Mouse (Mus musculus) olfactory bulb, adult 2 months (tissue): ENCODE results near the gene Zcchc14. TPM values are rescaled to one million over a fixed set of nuclear protein-coding genes. Genes with fewer than 3 reads are reported as not detected.

Source experiments
- H3K27ac ChIP-seq: fragments of 200-500 bp; 2 replicates; pipeline ENCODE4 v1.5.1; 2012; ENCODE audit warnings: low read depth, low read length; ENCODE audit not compliant: insufficient read depth
- H3K4me1 ChIP-seq: fragments of 200-500 bp; 2 replicates; pipeline ENCODE4 v1.6.1; 2012; ENCODE audit warnings: low read length; ENCODE audit not compliant: control insufficient read depth, insufficient read depth
- H3K4me3 ChIP-seq: fragments of 200-500 bp; 2 replicates; pipeline ENCODE4 v1.5.1; 2012; ENCODE audit warnings: mild to moderate bottlenecking, low read depth, low read length, moderate library complexity; ENCODE audit not compliant: insufficient read depth
- CTCF ChIP-seq: fragments of 200-500 bp; IDR thresholded peaks from 2 replicates; pipeline ENCODE4 v1.5.1; 2012; ENCODE audit warnings: low read depth, mild to moderate bottlenecking, low read length, moderate library complexity; ENCODE audit not compliant: insufficient read depth
- POLR2A ChIP-seq: fragments of 200-500 bp; IDR thresholded peaks from 2 replicates; pipeline ENCODE4 v1.6.1; 2012; ENCODE audit warnings: mild to moderate bottlenecking, low read depth, low read length, moderate library complexity; ENCODE audit not compliant: insufficient read depth
- WGBS: fragments of 180-500 bp; shearing (Covaris S2); methylation state at CpG from one replicate; pipeline ENCODE4 v1.1.7; 2018; 5-methylcytosine and 5-hydroxymethylcytosine counted together
- polyA plus RNA-seq: library from polyadenylated mRNA; stranded (reverse); fragments of >200 nt; gene quantifications from 2 replicates; pipeline ENCODE4 v1.2.4, GENCODE M21; 2012; ENCODE audit warnings: low replicate concordance; ENCODE audit not compliant: missing spikeins, insufficient read depth, insufficient read length

The Zcchc14 gene
- polyA plus RNA-seq, 1 experiment: not detected

DNA sequence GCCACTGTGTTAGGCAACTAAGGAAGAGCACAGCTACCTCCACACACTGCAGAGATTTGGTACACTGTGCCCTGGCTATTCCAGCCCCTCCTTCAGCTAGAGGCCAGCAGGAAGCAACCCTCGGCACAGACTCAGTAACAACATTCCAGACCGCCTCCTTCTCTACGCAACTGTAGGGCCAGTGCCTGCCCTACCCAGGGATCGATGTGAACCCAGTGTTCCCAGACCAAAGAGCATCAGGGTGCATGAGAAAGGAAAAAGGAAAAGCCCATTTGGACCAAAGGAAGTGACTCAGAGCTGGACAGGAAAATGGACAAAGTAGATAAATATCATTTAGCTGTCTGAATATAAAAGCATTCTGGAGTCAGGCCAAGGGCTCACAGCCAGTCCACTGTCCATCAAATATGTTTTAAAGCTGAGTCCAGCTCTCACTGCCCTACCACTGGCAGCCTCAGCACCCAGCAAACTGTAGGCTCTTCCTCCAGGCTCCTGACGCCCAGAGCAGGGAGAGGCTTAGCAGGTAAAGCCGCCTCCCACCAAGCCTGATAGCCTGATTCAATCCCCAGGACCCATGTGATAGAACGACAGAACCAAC, 33.2 kb downstream of the Zcchc14 start:
- Histone ChIP-seq H3K4me1 (peaks cover 67% of the 10 kb centered on the region), H3K27ac (peak overlapping the region; percentile 52), H3K4me3 (no peak overlapping the region)
- 27% methylated on average over 7 of the region's 7 CpGs for WGBS
- TF ChIP-seq POLR2A: no peak
- no peak for TF ChIP-seq CTCF

DNA sequence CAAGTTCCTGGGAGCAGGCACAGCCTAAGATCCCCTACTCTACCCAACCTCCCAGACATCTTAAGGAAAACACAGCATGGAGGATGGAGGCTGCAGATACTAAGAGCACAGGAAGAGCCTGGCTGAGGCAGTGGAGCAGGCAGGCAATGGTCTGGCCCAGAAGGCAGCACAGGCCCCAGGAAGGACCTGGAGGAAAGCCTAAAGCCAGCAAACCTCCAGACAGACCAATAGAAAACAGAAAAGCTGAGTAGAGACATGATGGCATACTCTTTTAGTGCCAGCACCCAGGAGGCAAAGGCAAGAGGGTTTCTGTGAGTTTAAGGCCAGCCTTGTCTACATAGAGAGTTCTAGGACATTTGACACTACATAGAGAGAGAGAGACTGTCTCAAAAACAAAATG, 39.3 kb downstream of the Zcchc14 start:
- Histone ChIP-seq H3K4me1 (peaks cover 49% of the 10 kb centered on the region), H3K4me3 (no peak overlapping the region), H3K27ac (no peak overlapping the region)
- TF ChIP-seq POLR2A (no peak), CTCF (no peak)

DNA sequence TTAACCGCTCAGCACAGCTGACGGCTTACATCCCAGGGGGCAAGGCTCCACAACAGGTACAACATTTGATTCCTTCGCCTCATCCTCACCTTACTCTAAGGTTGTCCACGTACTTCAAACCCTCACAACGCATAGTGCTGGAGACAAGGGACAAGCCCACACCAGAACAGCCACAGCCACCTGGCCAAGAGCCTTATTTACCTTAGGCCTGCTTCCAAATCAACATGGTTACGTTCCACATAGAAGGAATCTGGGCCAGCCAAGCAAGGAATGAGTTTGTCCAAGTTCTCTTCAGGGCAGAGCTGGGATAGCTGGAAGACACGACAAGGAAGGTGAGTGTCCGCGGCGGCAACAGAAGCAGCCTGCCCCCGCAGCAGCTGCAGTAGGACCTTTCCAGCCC, 42.8 kb downstream of the Zcchc14 start:
- peaks cover 26% of the 10 kb centered on the region for H3K4me1 ChIP-seq
- 79% methylated on average over 11 of the region's 11 CpGs for WGBS
- no peak overlapping the region for H3K4me3 ChIP-seq
- no peak overlapping the region for H3K27ac ChIP-seq
- TF ChIP-seq CTCF (no peak), POLR2A (no peak)

DNA sequence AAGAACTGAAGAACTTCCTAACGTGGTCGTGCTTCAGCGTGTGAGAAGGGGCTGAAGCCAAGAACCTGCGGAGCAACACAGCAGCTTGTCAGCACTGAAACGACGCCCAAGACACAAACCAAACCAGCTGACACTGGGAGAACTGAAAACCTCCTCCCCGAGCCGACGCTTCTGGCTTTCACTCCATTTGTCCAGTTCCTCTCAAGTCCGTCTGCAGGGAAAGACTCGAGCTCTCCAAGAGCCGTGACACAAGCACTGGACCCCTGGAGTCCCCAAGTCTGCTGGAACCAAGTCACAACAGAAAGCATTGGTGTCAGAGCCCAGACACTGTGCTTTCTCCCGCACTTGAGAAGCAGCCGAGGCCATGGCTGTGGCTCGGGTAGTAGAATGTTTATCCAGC, 43.5 kb downstream of the Zcchc14 start:
- H3K4me3 ChIP-seq: no peak overlapping the region
- peaks cover 32% of the 10 kb centered on the region for H3K4me1 ChIP-seq
- WGBS: 68% methylated on average over 15 of the region's 15 CpGs
- H3K27ac ChIP-seq: 0 out of 2 replicates have a peak overlapping the region, but pooled peaks have one; percentile 4
- no peak for TF ChIP-seq POLR2A
- TF ChIP-seq CTCF: no peak

DNA sequence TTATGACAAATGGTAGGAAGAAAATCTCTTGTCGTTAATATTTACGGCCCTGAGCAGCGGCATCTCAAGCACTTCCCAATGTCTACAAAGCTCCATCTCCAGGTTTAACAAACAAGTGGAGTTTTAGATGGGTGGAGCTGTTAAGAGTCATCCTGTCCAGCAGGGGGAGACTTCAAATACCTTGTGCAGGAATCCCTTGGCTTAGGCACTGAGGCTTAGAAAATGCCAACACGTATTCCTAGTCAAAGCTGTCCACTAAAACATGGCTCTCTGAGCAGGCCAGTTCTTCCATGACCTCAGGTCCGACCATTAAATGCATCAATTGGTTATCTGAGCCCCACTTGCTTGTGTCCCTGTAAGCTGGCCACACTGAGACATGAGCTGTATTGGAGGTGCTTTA, 45.0 kb downstream of the Zcchc14 start:
- H3K27ac ChIP-seq: no peak overlapping the region
- H3K4me3 ChIP-seq: no peak overlapping the region
- TF ChIP-seq POLR2A (no peak), CTCF (no peak)
- H3K4me1 ChIP-seq: peaks cover 26% of the 10 kb centered on the region
- WGBS: 80% methylated on average over 5 of the region's 5 CpGs

DNA sequence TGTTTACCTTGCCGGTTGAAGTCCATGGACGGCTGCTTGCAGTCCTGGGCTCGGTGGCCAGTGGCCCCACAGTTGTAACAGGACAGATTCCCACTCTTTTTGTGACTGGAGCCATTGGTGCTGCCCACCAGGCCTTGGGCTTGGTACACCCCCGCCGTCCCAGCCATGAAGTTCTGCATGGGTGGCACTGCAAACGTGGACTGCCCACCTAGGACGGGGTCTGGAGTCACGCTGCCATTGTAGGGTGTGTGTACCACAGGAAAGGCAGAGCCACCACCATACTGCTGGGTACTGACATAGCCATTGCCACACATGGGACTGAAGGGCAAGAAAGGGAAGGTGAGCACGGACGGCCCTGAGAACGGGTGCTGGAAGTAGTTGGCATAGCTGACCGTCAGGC, 48.9 kb downstream of the Zcchc14 start:
- H3K4me1 ChIP-seq: peaks cover 14% of the 10 kb centered on the region
- no peak overlapping the region for H3K4me3 ChIP-seq
- H3K27ac ChIP-seq: no peak overlapping the region
- no peak for TF ChIP-seq CTCF
- 91% methylated on average over 12 of the region's 12 CpGs for WGBS

DNA sequence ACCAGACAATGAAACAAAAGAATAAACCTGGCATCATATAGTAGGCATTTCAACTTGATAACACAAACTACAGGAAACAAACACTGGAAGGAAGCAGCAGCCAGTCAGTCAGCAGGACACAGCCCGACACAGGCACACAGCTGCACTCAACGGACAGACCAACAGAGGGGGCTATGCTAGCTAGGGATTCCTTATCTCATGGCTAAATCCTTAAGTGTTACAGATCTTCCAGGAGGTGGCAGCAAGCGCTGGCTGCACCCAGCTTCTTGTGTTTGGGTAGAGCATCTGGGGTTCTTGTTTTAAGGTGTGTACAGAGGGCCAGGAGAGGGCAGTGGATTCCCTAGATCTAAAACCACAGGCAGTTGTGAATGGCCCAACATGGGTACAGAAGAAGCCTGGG, 49.8 kb downstream of the Zcchc14 start:
- TF ChIP-seq POLR2A: no peak
- TF ChIP-seq CTCF: peak; percentile 52; the same call in 1 of the 2 replicates
- Histone ChIP-seq H3K4me1 (peaks cover 14% of the 10 kb centered on the region), H3K4me3 (no peak overlapping the region), H3K27ac (no peak overlapping the region)
- WGBS: 5% methylated on average over 3 of the region's 3 CpGs

DNA sequence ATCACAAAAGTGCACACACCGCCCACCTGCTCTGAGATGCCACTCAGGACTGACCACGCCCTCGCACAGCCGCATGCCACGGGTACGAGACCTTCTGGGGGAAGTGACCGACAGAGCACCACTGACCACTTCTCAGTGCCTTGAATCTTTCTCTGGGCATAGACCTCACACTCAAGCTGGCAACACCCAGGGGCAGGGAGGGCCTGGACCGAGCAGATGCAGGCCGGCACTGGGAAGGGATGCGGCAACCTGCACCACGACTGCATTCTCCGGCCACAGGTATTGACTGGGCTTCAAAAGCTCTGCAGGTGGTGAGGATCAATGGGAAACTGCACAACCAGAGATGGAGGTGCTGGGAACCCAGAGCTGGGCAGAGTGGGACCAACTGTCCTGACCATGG, 50.3 kb downstream of the Zcchc14 start:
- no peak overlapping the region for H3K27ac ChIP-seq
- H3K4me3 ChIP-seq: no peak overlapping the region
- WGBS: 85% methylated on average over 12 of the region's 12 CpGs
- TF ChIP-seq CTCF (no peak), POLR2A (no peak)
- peaks cover 14% of the 10 kb centered on the region for H3K4me1 ChIP-seq

DNA sequence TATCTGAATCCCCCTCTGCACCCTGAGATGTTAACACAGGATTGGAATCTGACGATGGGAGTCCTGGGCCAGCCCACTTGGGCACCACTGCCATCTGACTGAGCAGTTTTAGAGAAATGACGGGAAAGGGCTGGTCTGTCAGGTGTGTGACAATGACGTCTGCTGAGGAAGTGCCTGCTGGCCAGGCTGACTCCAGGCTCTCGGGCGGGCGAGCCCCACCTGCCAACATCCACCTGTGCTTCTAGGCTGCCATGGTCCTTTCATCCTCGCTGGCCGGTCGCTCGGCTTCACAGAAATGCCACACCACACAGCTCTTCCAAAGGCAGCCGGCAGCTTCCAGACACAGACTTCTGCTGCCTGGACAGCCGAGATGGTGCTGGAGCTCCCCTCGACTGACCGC, 52.9 kb downstream of the Zcchc14 start:
- WGBS: 83% methylated on average over 14 of the region's 14 CpGs
- H3K4me3 ChIP-seq: no peak overlapping the region
- TF ChIP-seq CTCF (no peak), POLR2A (no peak)
- peaks cover 19% of the 10 kb centered on the region for H3K4me1 ChIP-seq
- H3K27ac ChIP-seq: no peak overlapping the region

DNA sequence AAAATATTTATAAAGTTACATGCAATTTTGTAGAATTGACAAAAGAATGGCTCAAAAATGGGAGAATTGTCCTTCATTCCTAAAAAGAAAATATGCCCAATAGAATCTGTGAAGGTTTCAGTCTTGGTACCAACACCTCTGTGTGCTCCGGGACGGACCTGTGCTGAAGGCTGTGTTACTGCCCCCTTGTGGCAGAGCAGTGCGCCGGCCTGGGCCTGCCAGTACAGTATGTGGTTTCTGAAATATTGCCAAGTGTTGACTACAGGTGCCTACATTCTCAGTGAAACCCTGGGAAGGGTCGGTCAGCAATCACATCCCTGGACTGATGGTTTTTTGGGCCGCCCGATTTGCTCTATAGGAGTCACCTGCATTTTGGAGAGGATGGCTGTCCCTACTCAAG, 53.8 kb downstream of the Zcchc14 start:
- Histone ChIP-seq H3K27ac (no peak overlapping the region), H3K4me1 (peaks cover 18% of the 10 kb centered on the region), H3K4me3 (no peak overlapping the region)
- 22% methylated on average over 7 of the region's 7 CpGs for WGBS
- TF ChIP-seq POLR2A (no peak), CTCF (peak; percentile 76)
